Mouse (Mus musculus) liver, embryonic 16.5 days (tissue): ENCODE data around the gene Nf2. TPM values are rescaled to one million over a fixed set of nuclear protein-coding genes. Genes with fewer than 3 reads are reported as not detected.

Experiments
- ATAC-seq: fragments of 200-750 bp; cut with Nextera tagmentation; 2 replicates; pipeline ENCODE4 v1.8.0; 2017; ENCODE audit warnings: low read depth, mild to moderate bottlenecking, moderate number of reproducible peaks, moderate library complexity
- H3K27ac ChIP-seq: fragments of 300-500 bp; sonication (generic); 2 replicates; pipeline ENCODE4 v1.5.1; 2014; ENCODE audit warnings: mild to moderate bottlenecking, low read length
- H3K27me3 ChIP-seq: fragments of 300-500 bp; sonication (generic); 2 replicates; pipeline ENCODE4 v1.6.1; 2014; ENCODE audit warnings: low read depth, low read length, mixed read lengths; ENCODE audit not compliant: control insufficient read depth, insufficient read depth
- H3K36me3 ChIP-seq: fragments of 300-500 bp; sonication (generic); 2 replicates; pipeline ENCODE4 v1.6.1; 2014; ENCODE audit warnings: mild to moderate bottlenecking; ENCODE audit not compliant: control insufficient read depth, insufficient read depth
- H3K4me1 ChIP-seq: fragments of 300-500 bp; sonication (generic); 2 replicates; pipeline ENCODE4 v1.6.1; 2014; ENCODE audit warnings: low read depth, low read length, mixed read lengths; ENCODE audit not compliant: control insufficient read depth
- H3K4me2 ChIP-seq: fragments of 300-500 bp; sonication (generic); 2 replicates; pipeline ENCODE4 v1.6.1; 2014; ENCODE audit warnings: low read depth, low read length, mixed read lengths
- H3K4me3 ChIP-seq: fragments of 300-500 bp; sonication (generic); 2 replicates; pipeline ENCODE4 v1.5.1; 2014; ENCODE audit warnings: low read depth, mild to moderate bottlenecking, low read length
- H3K9ac ChIP-seq: fragments of 300-500 bp; sonication (generic); 2 replicates; pipeline ENCODE4 v1.6.1; 2014; ENCODE audit warnings: low read depth, low read length
- H3K9me3 ChIP-seq: fragments of 300-500 bp; sonication (generic); replicated peaks from 2 replicates; pipeline ENCODE4 v1.6.1; 2016; ENCODE audit warnings: low read length; ENCODE audit not compliant: control insufficient read depth
- WGBS: fragments of 180-500 bp; shearing (Covaris S2); extraction: QIAGEN DNeasy Blood & Tissue Kit; methylation state at CpG from one replicate; pipeline ENCODE4 v1.1.7; 2014; ENCODE audit not compliant: insufficient replicate concordance; 5-methylcytosine and 5-hydroxymethylcytosine counted together
- polyA plus RNA-seq: library from polyadenylated mRNA; unstranded; fragments of >200 nt; fragmentation: Nextera tagmentation; extraction: Ambion mirVana; gene quantifications from 2 replicates; pipeline ENCODE4 v1.2.1, GENCODE M21; 2015

Nf2 gene
- polyA plus RNA-seq, 1 experiment from 2014 or later, result 11.9 TPM

DNA sequence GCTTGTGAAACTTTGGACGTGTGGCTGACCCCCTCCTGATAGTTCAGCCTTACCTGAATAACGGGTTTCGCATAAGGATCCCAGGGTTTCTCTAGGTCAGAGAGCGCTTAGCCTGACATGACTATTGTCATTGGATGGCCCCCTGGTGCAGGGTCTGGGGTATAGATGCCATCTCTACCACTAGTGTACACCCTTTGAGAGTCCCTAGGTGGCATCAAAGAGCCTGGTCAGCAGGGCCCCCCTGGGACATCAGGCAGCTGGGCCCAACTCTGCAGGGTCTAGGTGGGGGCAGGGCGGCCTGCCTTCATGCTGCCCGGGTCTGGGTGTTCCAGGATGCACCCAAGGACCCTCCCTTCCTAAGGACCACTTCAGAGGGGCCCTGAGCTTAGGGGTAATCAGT, 113.0 kb downstream of the Nf2 start:
- H3K27me3 ChIP-seq, result no peaks in the 10 kb centered on the region
- no peak overlapping the region for H3K4me3 ChIP-seq
- H3K4me1 ChIP-seq, result no peaks in the 10 kb centered on the region
- no peak overlapping the region for H3K9ac ChIP-seq
- H3K9me3 ChIP-seq, result no peaks in the 10 kb centered on the region
- H3K4me2 ChIP-seq, result no peak overlapping the region
- no peak for ATAC-seq
- H3K36me3 ChIP-seq, result no peaks in the 10 kb centered on the region
- no peak overlapping the region for H3K27ac ChIP-seq
- 70% methylated on average over 6 of the region's 6 CpGs for WGBS

DNA sequence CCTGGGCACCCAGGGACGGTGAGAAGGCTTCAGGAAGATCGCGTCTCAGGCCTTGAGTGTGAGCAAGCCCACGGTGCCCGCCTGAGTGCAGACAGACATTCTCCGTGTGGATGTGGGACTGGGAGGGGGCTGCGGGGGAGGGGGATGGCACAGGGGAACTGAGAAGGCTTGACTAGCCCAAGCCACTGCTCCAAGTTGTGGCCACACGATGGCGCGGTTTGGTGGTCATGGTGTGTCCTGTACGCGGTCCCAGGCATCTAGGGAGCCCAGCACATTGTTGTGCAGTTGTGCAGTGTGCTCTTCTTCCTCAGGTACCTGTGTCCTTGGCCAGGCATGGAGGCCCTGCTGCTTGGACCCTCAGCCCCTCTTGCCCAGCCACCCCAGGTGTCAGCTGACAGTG, 115.2 kb downstream of the Nf2 start:
- 44% methylated on average over 12 of the region's 12 CpGs for WGBS
- no peaks in the 10 kb centered on the region for H3K27me3 ChIP-seq

DNA sequence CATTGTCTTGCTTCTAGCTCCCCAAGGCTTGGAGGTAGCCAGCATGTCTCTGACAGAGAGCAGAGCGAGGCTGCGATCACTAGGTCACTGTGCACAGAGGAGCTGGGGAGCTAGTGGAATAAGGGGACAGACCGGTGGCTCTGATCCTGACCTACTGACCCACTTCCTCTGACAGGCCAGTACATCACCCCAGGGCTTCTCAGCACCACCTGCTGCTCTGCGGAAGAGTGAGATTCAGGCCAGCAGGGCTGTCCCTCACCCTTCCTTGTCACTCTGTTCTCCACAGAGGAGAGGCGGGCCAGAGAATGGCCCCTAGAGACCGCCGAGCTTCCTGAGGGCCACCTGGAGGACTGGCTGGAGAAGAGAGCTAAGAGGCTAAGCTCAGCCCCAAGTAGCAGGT, 117.6 kb downstream of the Nf2 start:
- H3K27ac ChIP-seq, result no peak overlapping the region
- no peak overlapping the region for H3K9ac ChIP-seq
- H3K9me3 ChIP-seq, result no peaks in the 10 kb centered on the region
- no peak overlapping the region for H3K4me3 ChIP-seq
- no peak for ATAC-seq
- no peaks in the 10 kb centered on the region; the same call in 1 of the 2 replicates for H3K4me1 ChIP-seq
- no peak overlapping the region for H3K4me2 ChIP-seq
- no peaks in the 10 kb centered on the region for H3K36me3 ChIP-seq
- WGBS, result 73% methylated on average over 7 of the region's 7 CpGs
- H3K27me3 ChIP-seq, result no peaks in the 10 kb centered on the region

More for the DNA sequence above, 115.2 kb downstream of the Nf2 start:
- Histone ChIP-seq H3K4me3 (no peak overlapping the region), H3K4me1 (no peaks in the 10 kb centered on the region; the same call in 1 of the 2 replicates), H3K4me2 (no peak overlapping the region), H3K9me3 (no peaks in the 10 kb centered on the region), H3K27ac (no peak overlapping the region), H3K9ac (no peak overlapping the region), H3K36me3 (no peaks in the 10 kb centered on the region)
- ATAC-seq, result no peak

DNA sequence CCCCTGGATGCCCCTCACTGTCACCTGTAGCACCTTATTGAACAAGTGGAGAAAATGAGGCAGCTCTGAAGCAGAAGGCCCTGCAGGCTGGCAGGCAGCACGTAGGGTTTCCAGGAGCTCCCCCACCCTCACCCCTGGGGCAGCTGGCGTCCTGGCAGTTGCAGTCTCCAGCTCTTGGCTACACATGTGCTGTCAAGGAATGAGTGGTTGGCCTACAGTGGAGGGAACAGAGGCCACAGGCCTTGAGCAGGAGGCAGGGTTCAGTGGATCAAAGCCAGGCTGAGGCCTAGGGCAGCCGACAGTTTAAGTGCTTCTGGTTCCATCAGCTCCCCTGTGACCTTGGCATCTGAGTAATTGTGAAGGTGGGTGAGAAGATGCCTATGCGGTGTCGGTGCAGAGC, 118.4 kb downstream of the Nf2 start:
- no peak overlapping the region for H3K9ac ChIP-seq
- H3K4me3 ChIP-seq, result no peak overlapping the region
- no peaks in the 10 kb centered on the region for H3K36me3 ChIP-seq
- H3K27me3 ChIP-seq, result no peaks in the 10 kb centered on the region
- 77% methylated on average over 5 of the region's 5 CpGs for WGBS
- no peaks in the 10 kb centered on the region for H3K9me3 ChIP-seq
- no peak overlapping the region for H3K27ac ChIP-seq
- no peaks in the 10 kb centered on the region; the same call in 1 of the 2 replicates for H3K4me1 ChIP-seq
- no peak overlapping the region for H3K4me2 ChIP-seq
- ATAC-seq, result no peak

DNA sequence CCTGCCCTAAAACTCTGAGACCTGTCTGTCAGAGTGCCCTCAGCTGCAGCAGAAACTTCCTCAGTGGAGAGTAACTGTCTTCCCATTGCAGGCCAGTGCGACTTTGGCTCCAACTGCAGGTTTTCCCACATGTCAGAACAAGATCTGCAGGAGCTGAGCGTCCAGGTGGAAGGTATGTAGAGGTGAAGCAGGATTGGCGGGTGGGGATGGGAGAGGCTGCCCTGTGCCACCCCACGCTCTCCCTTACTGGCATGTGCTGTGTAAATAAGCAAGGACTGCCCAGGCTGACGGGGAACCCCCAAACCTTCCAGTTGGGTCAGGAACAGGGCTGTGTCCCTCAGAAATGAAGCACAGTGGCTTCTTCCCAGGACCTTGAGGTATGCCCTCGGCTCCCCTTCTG, 119.2 kb downstream of the Nf2 start:
- no peaks in the 10 kb centered on the region for H3K36me3 ChIP-seq
- no peak overlapping the region for H3K4me3 ChIP-seq
- no peaks in the 10 kb centered on the region for H3K27me3 ChIP-seq
- no peak overlapping the region for H3K9ac ChIP-seq
- ATAC-seq, result no peak
- no peak overlapping the region for H3K4me2 ChIP-seq
- 63% methylated on average over 6 of the region's 6 CpGs for WGBS
- no peak overlapping the region for H3K27ac ChIP-seq
- H3K9me3 ChIP-seq, result no peaks in the 10 kb centered on the region
- H3K4me1 ChIP-seq, result no peaks in the 10 kb centered on the region; the same call in 1 of the 2 replicates

DNA sequence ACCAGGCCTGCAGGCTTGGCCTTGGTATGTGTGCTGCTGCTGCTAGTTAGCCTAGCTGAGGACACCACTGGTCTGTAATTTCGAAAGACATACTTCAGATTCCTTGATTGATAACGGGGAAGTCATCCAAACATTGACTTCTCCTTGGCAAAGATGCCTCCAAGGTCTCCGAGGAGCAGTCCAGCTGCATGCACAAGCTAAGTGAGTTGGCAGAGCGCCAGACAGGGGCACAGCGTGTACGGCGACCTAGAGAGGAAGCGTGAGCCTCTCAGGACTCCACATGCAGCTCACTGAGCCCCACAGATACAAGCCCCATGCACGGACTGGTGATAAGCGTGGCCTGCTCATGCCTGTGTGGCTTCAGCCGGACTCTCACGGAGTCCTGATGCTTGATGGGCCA, 119.7 kb downstream of the Nf2 start:
- ATAC-seq, result no peak
- 32% methylated on average over 12 of the region's 12 CpGs for WGBS

DNA sequence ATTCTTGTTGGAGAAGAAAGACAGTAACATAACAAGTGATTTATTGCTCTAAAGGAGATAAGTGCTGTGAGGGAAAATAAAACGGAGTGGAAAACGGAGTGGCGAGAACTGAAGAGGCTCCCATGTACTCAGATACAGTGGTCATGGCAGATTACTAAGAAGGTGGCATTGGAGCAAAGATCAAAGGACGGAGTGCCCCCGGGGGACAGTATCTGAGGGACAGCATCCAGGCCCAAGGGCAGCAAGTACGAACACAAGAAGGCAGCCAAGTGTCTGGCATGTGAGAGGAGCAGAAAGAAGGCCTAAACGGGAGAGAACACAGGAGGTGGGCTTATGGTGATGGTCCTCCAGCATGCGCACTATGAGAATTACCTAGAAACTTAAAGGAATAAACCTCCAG, 127.6 kb downstream of the Nf2 start:
- no peak for ATAC-seq
- 81% methylated on average over 8 of the region's 8 CpGs for WGBS

More for the DNA sequence above, 119.7 kb downstream of the Nf2 start:
- no peaks in the 10 kb centered on the region; the same call in 1 of the 2 replicates for H3K4me1 ChIP-seq
- H3K36me3 ChIP-seq, result no peaks in the 10 kb centered on the region
- no peak overlapping the region for H3K4me3 ChIP-seq
- H3K27me3 ChIP-seq, result no peaks in the 10 kb centered on the region
- no peak overlapping the region for H3K4me2 ChIP-seq
- no peak overlapping the region for H3K27ac ChIP-seq
- no peaks in the 10 kb centered on the region for H3K9me3 ChIP-seq
- H3K9ac ChIP-seq, result no peak overlapping the region

DNA sequence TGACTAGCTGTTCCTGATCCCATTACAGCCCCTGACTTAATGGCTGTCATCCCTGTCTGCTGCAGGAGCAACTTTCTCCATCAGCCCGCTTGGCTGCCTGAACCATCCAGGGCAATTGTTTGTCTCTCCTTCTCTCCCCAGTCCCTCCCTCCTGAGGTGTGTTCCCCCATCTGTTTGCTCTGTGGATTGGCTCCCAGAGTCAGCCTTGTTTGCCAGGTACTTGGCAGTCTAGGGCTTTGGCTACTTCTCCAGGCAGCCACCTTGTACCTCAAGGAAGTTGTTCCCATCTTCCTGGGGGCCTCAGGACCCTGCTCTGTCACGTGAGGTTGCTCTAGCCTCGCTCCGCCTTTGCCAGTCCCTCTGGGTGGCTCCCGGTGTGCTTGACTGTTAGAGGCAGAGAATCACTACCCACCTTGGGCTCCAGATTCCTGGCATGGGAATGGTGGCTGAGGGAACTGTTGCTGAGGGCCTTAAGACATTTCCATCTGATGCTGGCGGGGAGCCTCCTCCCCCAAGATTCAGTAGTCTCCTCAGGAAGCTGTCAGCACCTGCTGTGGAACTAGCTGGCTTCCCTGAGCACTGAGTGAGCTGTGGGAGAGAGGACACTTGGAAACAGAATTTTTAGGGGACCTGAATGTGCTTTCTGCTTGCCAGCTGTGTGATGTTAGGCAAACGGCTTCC, 128.3 kb downstream of the Nf2 start:
- H3K4me3 ChIP-seq, result no peak overlapping the region
- H3K27ac ChIP-seq, result no peak overlapping the region
- H3K4me2 ChIP-seq, result no peak overlapping the region
- 65% methylated on average over 7 of the region's 7 CpGs for WGBS
- no peaks in the 10 kb centered on the region for H3K9me3 ChIP-seq
- ATAC-seq, result no peak
- H3K36me3 ChIP-seq, result no peaks in the 10 kb centered on the region
- no peaks in the 10 kb centered on the region for H3K4me1 ChIP-seq
- H3K27me3 ChIP-seq, result no peaks in the 10 kb centered on the region
- no peak overlapping the region for H3K9ac ChIP-seq

More for the DNA sequence above, 127.6 kb downstream of the Nf2 start:
- Histone ChIP-seq H3K9ac (no peak overlapping the region), H3K36me3 (no peaks in the 10 kb centered on the region), H3K4me3 (no peak overlapping the region), H3K4me2 (no peak overlapping the region), H3K9me3 (no peaks in the 10 kb centered on the region), H3K27me3 (no peaks in the 10 kb centered on the region), H3K27ac (no peak overlapping the region), H3K4me1 (no peaks in the 10 kb centered on the region)

DNA sequence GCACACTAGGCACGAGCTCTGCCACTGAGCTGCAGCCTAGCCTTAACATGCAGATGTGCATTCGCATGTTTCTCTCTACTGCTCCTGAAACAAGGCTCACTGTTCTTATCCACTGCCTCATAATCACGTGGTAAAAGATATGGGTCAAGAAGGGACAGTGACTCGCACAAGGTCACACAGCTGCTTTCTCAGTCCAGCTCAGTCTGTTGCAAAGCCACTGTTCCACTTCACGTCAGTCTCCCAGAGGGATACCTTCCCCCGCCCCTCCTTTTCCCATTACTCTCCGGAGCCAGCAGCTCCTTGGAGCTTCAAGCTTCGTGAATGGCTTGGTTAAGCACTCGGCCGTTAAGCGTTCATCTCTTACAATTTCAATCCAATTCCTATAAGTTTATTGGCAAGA, 128.9 kb downstream of the Nf2 start:
- Histone ChIP-seq H3K4me3 (no peak overlapping the region), H3K9ac (no peak overlapping the region), H3K36me3 (no peaks in the 10 kb centered on the region), H3K9me3 (no peaks in the 10 kb centered on the region), H3K4me2 (no peak overlapping the region), H3K27me3 (no peaks in the 10 kb centered on the region), H3K27ac (no peak overlapping the region), H3K4me1 (no peaks in the 10 kb centered on the region)
- ATAC-seq, result no peak
- WGBS, result 70% methylated on average over 11 of the region's 11 CpGs
